8 mouse cellular contexts compared by ENCODE assay signal in the genomic region with DNA sequence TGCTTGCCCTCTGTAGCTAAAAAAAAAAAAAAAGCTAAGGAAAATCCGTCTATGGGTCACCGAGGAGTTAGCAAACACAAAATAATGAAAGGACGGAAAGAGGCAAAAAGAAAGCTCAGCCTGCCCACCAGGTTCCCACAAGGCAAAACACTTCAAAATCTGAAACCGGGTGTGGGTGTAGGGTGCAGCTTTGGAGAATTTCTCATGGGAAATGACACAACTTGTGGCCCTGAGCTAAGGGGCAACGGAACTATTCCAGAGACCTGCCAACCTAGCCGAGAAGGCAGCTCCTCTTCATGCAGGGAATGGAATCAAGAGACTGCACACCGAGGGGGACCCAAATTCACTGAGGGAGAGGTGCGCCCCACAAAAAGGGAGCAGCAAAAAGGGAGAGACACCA. TPM values are rescaled to one million over a fixed set of nuclear protein-coding genes. Genes with fewer than 3 reads are reported as not detected.
DNase-seq lines count a peak whose midpoint lies in the region; ATAC-seq and TF ChIP-seq lines count a peak whose summit lies in the region.

No protein-coding gene starts in this region.

- H3K9me3 ChIP-seq in MEL (replicated peaks; ENCODE audit: insufficient read depth, low read length): no peaks in the 10 kb centered on the region
- H3K9me3 ChIP-seq in forebrain, postnatal 0 days (ENCODE audit: low read length): no peaks in the 10 kb centered on the region
- H3K9me3 ChIP-seq in liver, embryonic 14.5 days (ENCODE audit: control insufficient read depth, low read length): no peaks in the 10 kb centered on the region
- H3K9me3 ChIP-seq in stomach, embryonic 16.5 days (replicated peaks; ENCODE audit: control insufficient read depth, low read length): no peaks in the 10 kb centered on the region

- intact Hi-C loops in gastrocnemius, adult 2 months (cut with DNase I): no loop called here
- intact Hi-C loops in gastrocnemius, postnatal 14 days (cut with DNase I; ENCODE audit: low total_unique reads): no loop called here

- TF ChIP-seq RAD21 in MEL (IDR thresholded peaks at IDR 0.05; ENCODE audit: low read depth, low read length): no peak

- no peaks in the 10 kb centered on the region for H3K27me3 ChIP-seq in MEL (ENCODE audit: control insufficient read depth in 1 of 2, insufficient read depth in 2 of 2, low read length in 2 of 2)
- no peaks in the 10 kb centered on the region for H3K27me3 ChIP-seq in forebrain, postnatal 0 days (ENCODE audit: insufficient read depth, low read length)
- no peaks in the 10 kb centered on the region for H3K27me3 ChIP-seq in liver, embryonic 14.5 days (ENCODE audit: control insufficient read depth, insufficient read depth, low read length)
- H3K27me3 ChIP-seq in stomach, embryonic 16.5 days (ENCODE audit: control insufficient read depth, insufficient read depth, low read length): no peaks in the 10 kb centered on the region

- H3K4me1 ChIP-seq in MEL (ENCODE audit: control insufficient read depth in 1 of 2, insufficient read depth in 2 of 2, low read length in 2 of 2): peaks cover 4% of the 10 kb centered on the region in 2 experiments; a peak in 3 of 4 replicates
- peaks cover 7% of the 10 kb centered on the region for H3K4me1 ChIP-seq in forebrain, postnatal 0 days (ENCODE audit: insufficient read depth)
- H3K4me1 ChIP-seq in liver, embryonic 14.5 days (replicated peaks; ENCODE audit: control insufficient read depth in 2 of 2, insufficient read depth in 2 of 2, low read length in 1 of 2): peaks cover 6% of the 10 kb centered on the region in 2 experiments; a peak in 3 of 4 replicates
- H3K4me1 ChIP-seq in stomach, embryonic 16.5 days (ENCODE audit: control insufficient read depth, insufficient read depth, low read length): peaks cover 13% of the 10 kb centered on the region

- no peaks in the 10 kb centered on the region; a peak in 2 of 4 replicates for H3K36me3 ChIP-seq in MEL (ENCODE audit: control insufficient read depth in 1 of 2, insufficient read depth in 2 of 2, low read length in 2 of 2)
- peaks cover 26% of the 10 kb centered on the region for H3K36me3 ChIP-seq in forebrain, postnatal 0 days (ENCODE audit: insufficient read depth)
- peaks cover 7% of the 10 kb centered on the region for H3K36me3 ChIP-seq in liver, embryonic 14.5 days (replicated peaks; ENCODE audit: control insufficient read depth, insufficient read depth, low read depth)
- H3K36me3 ChIP-seq in stomach, embryonic 16.5 days (ENCODE audit: control insufficient read depth, insufficient read depth, low read length): peaks cover 16% of the 10 kb centered on the region

- peak overlapping the region; percentile 93 for H3K4me3 ChIP-seq in gastrocnemius, adult 2 months
- H3K4me3 ChIP-seq in MEL (ENCODE audit: control insufficient read depth in 1 of 2, insufficient read depth in 1 of 2, low read depth in 2 of 2, low read length in 2 of 2): peak overlapping the region; percentile 74 to 81
- H3K4me3 ChIP-seq in forebrain, postnatal 0 days (ENCODE audit: low read depth, low read length): peak overlapping the region; percentile 96
- H3K4me3 ChIP-seq in liver, embryonic 14.5 days (ENCODE audit: insufficient read depth in 1 of 2, low read depth in 2 of 2, low read length in 2 of 2): peak overlapping the region; percentile 89 to 100
- H3K4me3 ChIP-seq in stomach, embryonic 16.5 days (replicated peaks; ENCODE audit: low read length): peak overlapping the region; percentile 70

- peak overlapping the region; percentile 85 for H3K9ac ChIP-seq in MEL (ENCODE audit: control insufficient read depth, low read depth, low read length, poor library complexity, severe bottlenecking)
- H3K9ac ChIP-seq in forebrain, postnatal 0 days: peak overlapping the region; percentile 95
- H3K9ac ChIP-seq in liver, embryonic 14.5 days (replicated peaks): peak overlapping the region; percentile 97
- peak overlapping the region; percentile 93 for H3K9ac ChIP-seq in stomach, embryonic 16.5 days (ENCODE audit: low read length)

- H3K4me2 ChIP-seq in forebrain, postnatal 0 days (ENCODE audit: low read depth): peak overlapping the region; percentile 83
- H3K4me2 ChIP-seq in liver, embryonic 14.5 days (ENCODE audit: low read depth): peak overlapping the region; percentile 86
- peak overlapping the region; percentile 92 for H3K4me2 ChIP-seq in stomach, embryonic 16.5 days (ENCODE audit: low read depth, low read length)

- TF ChIP-seq POLR2A in MEL (IDR thresholded peaks at IDR 0.05; ENCODE audit: control insufficient read depth in 1 of 2, insufficient read depth in 1 of 2, low read depth in 1 of 2, low read length in 2 of 2, poor library complexity in 1 of 2): no peak

- no peak for DNase-seq in gastrocnemius, adult 2 months
- no peak for DNase-seq in gastrocnemius, postnatal 14 days
- DNase-seq in MEL (ENCODE audit: low read depth, low spot score): no peak
- DNase-seq in forebrain, postnatal 0 days: no peak
- DNase-seq in liver, embryonic 14.5 days (ENCODE audit: low read depth in 3 of 3, low spot score in 3 of 3): no peak
- no peak for DNase-seq in left cerebral cortex, adult 11 months (ENCODE audit: low spot score)
- no peak for DNase-seq in right cerebral cortex, postnatal 36 days (ENCODE audit: low spot score in 2 of 2)

- TF ChIP-seq CTCF in gastrocnemius, adult 2 months (IDR thresholded peaks at IDR 0.05): no peak
- no peak for TF ChIP-seq CTCF in MEL (IDR thresholded peaks at IDR 0.05 in 2 of 3, conservative IDR thresholded peaks at IDR 0.05 in 1 of 3; ENCODE audit: control insufficient read depth in 1 of 3, insufficient read depth in 1 of 3, low read depth in 2 of 3, low read length in 3 of 3, poor library complexity in 1 of 3, severe bottlenecking in 1 of 3)
- no peak for TF ChIP-seq CTCF in forebrain, postnatal 0 days (IDR thresholded peaks at IDR 0.05; ENCODE audit: low read depth)
- no peak for TF ChIP-seq CTCF in liver, embryonic 14.5 days (IDR thresholded peaks at IDR 0.05; ENCODE audit: low read depth)

- no peak for TF ChIP-seq EP300 in MEL (IDR thresholded peaks at IDR 0.05; ENCODE audit: low read depth in 1 of 2, low read length in 2 of 2)
- TF ChIP-seq EP300 in liver, embryonic 14.5 days (IDR thresholded peaks at IDR 0.05; ENCODE audit: low read depth): no peak

- no peak for ATAC-seq in forebrain, postnatal 0 days
- ATAC-seq in liver, embryonic 14.5 days (ENCODE audit: insufficient read depth): no peak
- ATAC-seq in stomach, embryonic 16.5 days (ENCODE audit: insufficient read depth, low FRiP score): no peak

- H3K79me2 ChIP-seq in MEL (ENCODE audit: control insufficient read depth, insufficient read depth, low read length, poor library complexity): peaks cover 11% of the 10 kb centered on the region

- 6% methylated on average over 8 of the region's 8 CpGs for WGBS in forebrain, postnatal 0 days
- 5% methylated on average over 8 of the region's 8 CpGs for WGBS in liver, embryonic 14.5 days (ENCODE audit: insufficient replicate concordance)
- 2% methylated on average over 8 of the region's 8 CpGs for WGBS in stomach, embryonic 16.5 days

- H3K27ac ChIP-seq in gastrocnemius, adult 2 months: peak overlapping the region; percentile 92
- no peak overlapping the region for H3K27ac ChIP-seq in MEL (ENCODE audit: control insufficient read depth, low read depth, low read length)
- 0 out of 2 replicates have a peak overlapping the region, but pooled peaks have one; percentile 15 for H3K27ac ChIP-seq in forebrain, postnatal 0 days (ENCODE audit: low read depth, low read length)
- no peak overlapping the region; the same call in 1 of the 2 replicates for H3K27ac ChIP-seq in liver, embryonic 14.5 days
- peak overlapping the region; percentile 79 for H3K27ac ChIP-seq in stomach, embryonic 16.5 days (ENCODE audit: low read length)

RNA-seq across cellular contexts. Expression of gene Atxn1l, which starts 0.7 kb away (rescaled TPM):
- total RNA-seq in gastrocnemius, adult 2 months (2021): 10 to 100 TPM; 20.4 to 21.9 TPM
- total RNA-seq in gastrocnemius, postnatal 14 days (2021): 10 to 100 TPM; 17.2 to 20.8 TPM
- 3.8 and 4.1 TPM in 2 replicates for total RNA-seq in MEL (2012; rRNA removed)
- polyA plus RNA-seq in MEL (2012; ENCODE audit: insufficient read depth in 1 of 2, insufficient read length in 2 of 2, low read depth in 1 of 2, low replicate concordance in 2 of 2, missing spikeins in 1 of 2): 1 to 10 TPM in 1 of 2 experiments, not detected in 1; 9.5 TPM
- 9.9 and 20.4 TPM in 2 replicates for total RNA-seq in forebrain, postnatal 0 days (2014; rRNA removed)
- 1.9 and 3.2 TPM in 2 replicates for polyA plus RNA-seq in forebrain, postnatal 0 days (2015; fragmentation: Nextera tagmentation; extraction: Ambion mirVana)
- polyA plus RNA-seq in liver, embryonic 14.5 days (2012; rRNA removed): 2.2 and 2.5 TPM in 2 replicates
- 2.0 and 2.1 TPM in 2 replicates for polyA plus RNA-seq in liver, embryonic 14.5 days (2014; fragmentation: Nextera tagmentation; extraction: Ambion mirVana)
- 7.5 and 7.7 TPM in 2 replicates for polyA plus RNA-seq in stomach, embryonic 16.5 days (2015; fragmentation: Nextera tagmentation; extraction: Ambion mirVana)

RNA-seq across cellular contexts. Expression of gene Zfp821, which starts 31.5 kb away (rescaled TPM):
- total RNA-seq in gastrocnemius, adult 2 months (2021): 1 to 10 TPM; 5.8 to 6.0 TPM
- total RNA-seq in gastrocnemius, postnatal 14 days (2021): 1 to 10 TPM; 7.0 to 7.5 TPM
- 5.2 and 5.5 TPM in 2 replicates for total RNA-seq in MEL (2012; rRNA removed)
- polyA plus RNA-seq in MEL (2012; ENCODE audit: insufficient read depth in 1 of 2, insufficient read length in 2 of 2, low read depth in 1 of 2, low replicate concordance in 2 of 2, missing spikeins in 1 of 2): 10 to 100 TPM in 1 of 2 experiments, not detected in 1; 10.1 TPM
- 87.6 and 92.1 TPM in 2 replicates for total RNA-seq in forebrain, postnatal 0 days (2014; rRNA removed)
- polyA plus RNA-seq in forebrain, postnatal 0 days (2015; fragmentation: Nextera tagmentation; extraction: Ambion mirVana): 57.8 and 67.0 TPM in 2 replicates
- polyA plus RNA-seq in liver, embryonic 14.5 days (2012; rRNA removed): 3.2 and 4.8 TPM in 2 replicates
- 5.0 and 5.4 TPM in 2 replicates for polyA plus RNA-seq in liver, embryonic 14.5 days (2014; fragmentation: Nextera tagmentation; extraction: Ambion mirVana)
- 16.6 and 17.2 TPM in 2 replicates for polyA plus RNA-seq in stomach, embryonic 16.5 days (2015; fragmentation: Nextera tagmentation; extraction: Ambion mirVana)

RNA-seq across cellular contexts. Expression of gene Ap1g1, which starts 41.5 kb away (rescaled TPM):
- total RNA-seq in gastrocnemius, adult 2 months (2021): 10 to 100 TPM; 39.9 to 40.0 TPM
- 10 to 100 TPM; 32.0 to 32.6 TPM for total RNA-seq in gastrocnemius, postnatal 14 days (2021)
- total RNA-seq in MEL (2012; rRNA removed): 33.7 and 34.6 TPM in 2 replicates
- polyA plus RNA-seq in MEL (2012; ENCODE audit: insufficient read depth in 1 of 2, insufficient read length in 2 of 2, low read depth in 1 of 2, low replicate concordance in 2 of 2, missing spikeins in 1 of 2): 100 to 1,000 TPM in 1 of 2 experiments, 10 to 100 TPM in 1; 46.6 to 456 TPM
- 96.4 and 101 TPM in 2 replicates for total RNA-seq in forebrain, postnatal 0 days (2014; rRNA removed)
- polyA plus RNA-seq in forebrain, postnatal 0 days (2015; fragmentation: Nextera tagmentation; extraction: Ambion mirVana): 28.1 and 35.8 TPM in 2 replicates
- polyA plus RNA-seq in liver, embryonic 14.5 days (2012; rRNA removed): 12.5 and 13.8 TPM in 2 replicates
- 10.0 and 12.1 TPM in 2 replicates for polyA plus RNA-seq in liver, embryonic 14.5 days (2014; fragmentation: Nextera tagmentation; extraction: Ambion mirVana)
- 42.5 and 45.7 TPM in 2 replicates for polyA plus RNA-seq in stomach, embryonic 16.5 days (2015; fragmentation: Nextera tagmentation; extraction: Ambion mirVana)

RNA-seq across cellular contexts. Expression of gene Ist1, which starts 43.8 kb away (rescaled TPM):
- total RNA-seq in gastrocnemius, adult 2 months (2021): 10 to 100 TPM; 31.6 to 34.1 TPM
- total RNA-seq in gastrocnemius, postnatal 14 days (2021): 10 to 100 TPM; 27.0 to 31.3 TPM
- total RNA-seq in MEL (2012; rRNA removed): 30.2 and 33.1 TPM in 2 replicates
- 100 to 1,000 TPM in 1 of 2 experiments, 10 to 100 TPM in 1; 50.4 to 126 TPM for polyA plus RNA-seq in MEL (2012; ENCODE audit: insufficient read depth in 1 of 2, insufficient read length in 2 of 2, low read depth in 1 of 2, low replicate concordance in 2 of 2, missing spikeins in 1 of 2)
- total RNA-seq in forebrain, postnatal 0 days (2014; rRNA removed): 126 and 139 TPM in 2 replicates
- polyA plus RNA-seq in forebrain, postnatal 0 days (2015; fragmentation: Nextera tagmentation; extraction: Ambion mirVana): 89.3 and 110 TPM in 2 replicates
- polyA plus RNA-seq in liver, embryonic 14.5 days (2012; rRNA removed): 14.4 and 19.5 TPM in 2 replicates
- polyA plus RNA-seq in liver, embryonic 14.5 days (2014; fragmentation: Nextera tagmentation; extraction: Ambion mirVana): 31.1 and 32.6 TPM in 2 replicates
- polyA plus RNA-seq in stomach, embryonic 16.5 days (2015; fragmentation: Nextera tagmentation; extraction: Ambion mirVana): 140 and 152 TPM in 2 replicates

Comparison
In these comparisons a context has a peak if more than half of its experiments do, and no peak if none do; other contexts are left out.
1. H3K27ac ChIP-seq: peak in gastrocnemius, adult 2 months (single experiment), forebrain, postnatal 0 days (single experiment) and stomach, embryonic 16.5 days (single experiment); none in MEL (single experiment) and liver, embryonic 14.5 days (single experiment).
2. RNA of gene Zfp821, which starts 31.5 kb away (total RNA-seq): 87.6 to 92.1 TPM in forebrain, postnatal 0 days; 7.0 to 7.5 TPM in gastrocnemius, postnatal 14 days, 5.8 to 6.0 TPM in gastrocnemius, adult 2 months and 5.2 to 5.5 TPM in MEL; every median in the first group is over 10 times any median in the second.
3. Peak in every context shown above with its lines, with median percentiles within 50 percentile points of each other: H3K4me3 ChIP-seq, H3K9ac ChIP-seq and H3K4me2 ChIP-seq.